Comparison of ENCODE assay signal across 27 mouse cellular contexts in genomic region chr13:90061877-90062276, GRCm38 (mm10).
"Had no signal": no experiment of that assay in that cellular context is flagged by ENCODE, and none has a peak within 500 bp of the region (broad histone marks: within the 10 kb centered on the region; RNA-seq: fewer than 3 reads in every experiment).

No protein-coding gene starts in this region.

- H3K27ac ChIP-seq: gastrocnemius, adult 2 months; heart, adult 2 months; heart, embryonic 13.5 days; heart, embryonic 15.5 days; hindbrain, embryonic 13.5 days; kidney, embryonic 15.5 days; kidney, postnatal 0 days; limb, embryonic 13.5 days; limb, embryonic 15.5 days; liver, embryonic 12.5 days; liver, embryonic 14.5 days had no signal

- H3K4me2 ChIP-seq: heart, embryonic 11.5 days; heart, embryonic 13.5 days; heart, embryonic 15.5 days; hindbrain, embryonic 13.5 days; kidney, embryonic 15.5 days; limb, embryonic 13.5 days; limb, embryonic 15.5 days; liver, embryonic 12.5 days had no signal

- H3K27me3 ChIP-seq: heart, embryonic 13.5 days; heart, embryonic 15.5 days; hindbrain, embryonic 13.5 days; kidney, embryonic 15.5 days; limb, embryonic 13.5 days; limb, embryonic 15.5 days; liver, embryonic 12.5 days had no signal

- H3K9ac ChIP-seq: heart, embryonic 13.5 days; heart, embryonic 15.5 days; hindbrain, embryonic 13.5 days; kidney, embryonic 15.5 days; limb, embryonic 13.5 days; limb, embryonic 15.5 days; liver, embryonic 12.5 days; liver, embryonic 14.5 days had no signal

- H3K4me3 ChIP-seq: gastrocnemius, adult 2 months; heart, adult 2 months; heart, embryonic 13.5 days; heart, embryonic 15.5 days; hindbrain, embryonic 13.5 days; kidney, embryonic 15.5 days; limb, embryonic 13.5 days; limb, embryonic 15.5 days; liver, embryonic 12.5 days had no signal

- ATAC-seq: hindbrain, embryonic 16.5 days; intestine, embryonic 16.5 days; liver, embryonic 12.5 days had no signal

- H3K36me3 ChIP-seq: heart, embryonic 13.5 days; heart, embryonic 15.5 days; hindbrain, embryonic 13.5 days; kidney, embryonic 15.5 days; limb, embryonic 13.5 days; limb, embryonic 15.5 days; liver, embryonic 12.5 days had no signal

- DNase-seq: gastrocnemius, adult 2 months; gastrocnemius, postnatal 10 days; gastrocnemius, postnatal 25 days; heart, adult 11 months; heart, adult 2 months; heart, postnatal 14 days; heart, postnatal 36 days; kidney, adult 11 months; kidney, adult 2 months; kidney, adult 9 months; kidney, postnatal 14 days; kidney, postnatal 36 days; layer of hippocampus, adult 9-11 months; layer of hippocampus, postnatal 36 days; left cerebral cortex, postnatal 4 days had no signal

- H3K4me1 ChIP-seq: heart, embryonic 13.5 days; heart, embryonic 15.5 days; hindbrain, embryonic 13.5 days; kidney, embryonic 15.5 days; limb, embryonic 13.5 days; limb, embryonic 15.5 days; liver, embryonic 12.5 days had no signal

- H3K9me3 ChIP-seq: heart, embryonic 13.5 days; heart, embryonic 15.5 days; hindbrain, embryonic 13.5 days; kidney, embryonic 15.5 days; limb, embryonic 13.5 days; limb, embryonic 15.5 days; liver, embryonic 12.5 days had no signal
